Mouse (Mus musculus): Measurements from ENCODE around the gene Gja4.

- TF ChIP-seq POLR2A (IDR thresholded peaks at IDR 0.05; ENCODE audit: insufficient read depth, low read depth, low read length): no peak
- TF ChIP-seq CTCF (IDR thresholded peaks at IDR 0.05; ENCODE audit: insufficient read depth, low read depth, low read length): no peak
Measured at GRCm38 (mm10) chr4:127292631-127293030, 21.2 kb downstream of the Gja4 start.

All from olfactory bulb, adult 2 months (tissue).